ENCODE assay signal across 8 mouse cellular contexts in the genomic region with DNA sequence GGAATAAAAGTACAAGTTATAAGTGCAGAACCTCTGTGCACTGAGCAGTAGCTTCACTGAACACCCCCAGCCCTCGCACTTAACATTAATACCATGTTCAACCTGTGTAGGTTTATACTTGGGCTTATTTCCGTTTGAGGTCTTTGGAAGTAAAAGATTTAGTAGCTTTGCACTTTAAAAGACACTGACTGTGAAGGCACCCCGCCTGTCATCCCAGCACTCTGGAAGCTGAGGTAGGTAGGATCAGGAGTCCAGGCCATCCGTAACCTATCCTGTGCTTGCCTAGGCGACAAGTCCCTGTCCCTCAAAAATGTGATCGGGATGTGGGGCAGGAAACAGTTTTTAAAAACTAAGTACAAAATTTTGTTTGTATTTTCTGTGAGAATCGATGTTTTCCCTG. TPM values are rescaled to one million over a fixed set of nuclear protein-coding genes. Genes with fewer than 3 reads are reported as not detected.
DNase-seq lines count a peak whose midpoint lies in the region; ATAC-seq and TF ChIP-seq lines count a peak whose summit lies in the region.

No protein-coding gene starts in this region.

- TF ChIP-seq POLR2A in ES-Bruce4 (IDR thresholded peaks at IDR 0.05; ENCODE audit: insufficient read depth, low read length): no peak

- H3K27ac ChIP-seq in heart, embryonic 10.5 days: no peak overlapping the region
- H3K27ac ChIP-seq in ES-Bruce4 (ENCODE audit: insufficient read depth, low read length) (no peak overlapping the region), macrophage (0 out of 2 replicates have a peak overlapping the region, but pooled peaks have one; percentile 33)
- H3K27ac ChIP-seq in heart, postnatal 0 days (ENCODE audit: low read depth): no peak overlapping the region

- DNase-seq in heart, embryonic 10.5 days (ENCODE audit: low spot score): no peak
- DNase-seq in heart, postnatal 36 days: no peak
- DNase-seq in heart, postnatal 0 days (ENCODE audit: low spot score): no peak
- no peak for DNase-seq in B cell, adult 2 months
- no peak for DNase-seq in adrenal gland, postnatal 25 days

- intact Hi-C loops in heart, postnatal 36 days (cut with DNase I): loop anchor here (5.0 kb wide), 1 partner anchor 207 kb away; the partner anchor contains the start of gene Sgo1

- TF ChIP-seq CTCF in ES-Bruce4 (IDR thresholded peaks at IDR 0.05; ENCODE audit: low read depth, low read length): no peak
- TF ChIP-seq CTCF in heart, postnatal 0 days (IDR thresholded peaks at IDR 0.05; ENCODE audit: low read depth): no peak

- peaks cover 10% of the 10 kb centered on the region; the same call in 1 of the 2 replicates for H3K36me3 ChIP-seq in heart, embryonic 10.5 days
- H3K36me3 ChIP-seq in ES-Bruce4 (ENCODE audit: control insufficient read depth, insufficient read depth, low read length, poor library complexity, severe bottlenecking) (peaks cover 26% of the 10 kb centered on the region), macrophage (ENCODE audit: inconsistent target) (peaks cover 12% of the 10 kb centered on the region; the same call in 1 of the 2 replicates)
- peaks cover 9% of the 10 kb centered on the region; the same call in 1 of the 2 replicates for H3K36me3 ChIP-seq in heart, postnatal 0 days (replicated peaks; ENCODE audit: control insufficient read depth, insufficient read depth, low read length)

- ATAC-seq in heart, postnatal 0 days (ENCODE audit: insufficient read depth, low read depth): no peak
- no peak for ATAC-seq in activated CD4-positive, CD25-positive, alpha-beta regulatory T cell, adult 4 months

- 51% methylated on average over 7 of the region's 7 CpGs for WGBS in heart, embryonic 10.5 days
- 40% methylated on average over 7 of the region's 7 CpGs for WGBS in heart, postnatal 0 days
- 62% methylated on average over 7 of the region's 7 CpGs for WGBS in macrophage (ENCODE audit: missing documents)

- H3K79me2 ChIP-seq in macrophage (ENCODE audit: inconsistent target): peaks cover 58% of the 10 kb centered on the region

- no peak for TF ChIP-seq EP300 in ES-Bruce4 (IDR thresholded peaks at IDR 0.05; ENCODE audit: insufficient read depth, low read depth, low read length)
- no peak for TF ChIP-seq EP300 in heart, postnatal 0 days (IDR thresholded peaks at IDR 0.05; ENCODE audit: low read depth)

- H3K4me3 ChIP-seq in heart, embryonic 10.5 days: peak overlapping the region; percentile 97
- peak overlapping the region; percentile 87 for H3K4me3 ChIP-seq in ES-Bruce4 (ENCODE audit: low read depth, low read length)
- peak overlapping the region; percentile 97 for H3K4me3 ChIP-seq in heart, postnatal 0 days (ENCODE audit: low read depth, low read length)
- H3K4me3 ChIP-seq in macrophage (ENCODE audit: inconsistent target): peak overlapping the region; percentile 78

- H3K4me2 ChIP-seq in heart, postnatal 0 days (ENCODE audit: low read depth, low read length): peak overlapping the region; percentile 91

- H3K9me3 ChIP-seq in heart, embryonic 10.5 days: no peaks in the 10 kb centered on the region
- no peaks in the 10 kb centered on the region for H3K9me3 ChIP-seq in ES-Bruce4 (replicated peaks; ENCODE audit: control insufficient read depth, insufficient read depth, low read length, poor library complexity, severe bottlenecking)
- no peaks in the 10 kb centered on the region for H3K9me3 ChIP-seq in heart, postnatal 0 days (replicated peaks; ENCODE audit: control insufficient read depth, low read length)

- peaks cover 19% of the 10 kb centered on the region for H3K4me1 ChIP-seq in heart, embryonic 10.5 days
- peaks cover 2% of the 10 kb centered on the region for H3K4me1 ChIP-seq in ES-Bruce4 (ENCODE audit: control insufficient read depth, insufficient read depth, low read length)
- H3K4me1 ChIP-seq in heart, postnatal 0 days (ENCODE audit: control insufficient read depth, insufficient read depth): peaks cover 15% of the 10 kb centered on the region

- peak overlapping the region; percentile 95 for H3K9ac ChIP-seq in ES-Bruce4 (ENCODE audit: low read depth, poor library complexity, severe bottlenecking)
- H3K9ac ChIP-seq in heart, postnatal 0 days (replicated peaks; ENCODE audit: low read depth, low read length): peak overlapping the region; percentile 97

- H3K27me3 ChIP-seq in heart, embryonic 10.5 days (ENCODE audit: insufficient read depth, poor library complexity, severe bottlenecking): no peaks in the 10 kb centered on the region
- H3K27me3 ChIP-seq in ES-Bruce4 (ENCODE audit: control insufficient read depth, insufficient read depth, low read length, poor library complexity, severe bottlenecking): no peaks in the 10 kb centered on the region
- H3K27me3 ChIP-seq in heart, postnatal 0 days (ENCODE audit: control insufficient read depth, insufficient read depth, low read length): no peaks in the 10 kb centered on the region

RNA-seq across cellular contexts. Expression of gene Rab5a, which starts 1.4 kb away (rescaled TPM):
- polyA plus RNA-seq in heart, embryonic 10.5 days (2016; fragmentation: Nextera tagmentation; extraction: Ambion mirVana): 71.7 and 90.6 TPM in 2 replicates
- 10 to 100 TPM; 56.2 to 56.9 TPM for total RNA-seq in heart, postnatal 36 days (2021)
- polyA plus RNA-seq in ES-Bruce4 (2011; ENCODE audit: insufficient read depth, insufficient read length, low read depth, missing spikeins): 90.7 and 92.3 TPM in 2 replicates
- 40.5 and 62.6 TPM in 2 replicates for total RNA-seq in heart, postnatal 0 days (2014; rRNA removed; ENCODE audit: low replicate concordance)
- polyA plus RNA-seq in heart, postnatal 0 days (2015; fragmentation: Nextera tagmentation; extraction: Ambion mirVana): 56.6 and 58.1 TPM in 2 replicates
- total RNA-seq in macrophage (2018; cell fraction: chromatin; rRNA removed): 10 to 100 TPM; 26.9 to 74.0 (median 46.1) TPM
- total RNA-seq in macrophage (2018; cell fraction: cytosol; rRNA removed): 10 to 100 TPM; 61.2 to 90.0 (median 78.2) TPM
- total RNA-seq in macrophage (2018; cell fraction: nucleus; rRNA removed): 10 to 100 TPM; 32.9 to 93.9 (median 55.4) TPM
- 66.5 to 84.2 TPM (median 67.4 TPM) in 3 replicates for polyA plus RNA-seq in macrophage (2018)
- polyA plus RNA-seq in activated CD4-positive, CD25-positive, alpha-beta regulatory T cell, adult 4 months (2017; shearing (Covaris generic)): 10 to 100 TPM; 15.6 to 15.9 TPM
- 101 and 109 TPM in 2 replicates for total RNA-seq in adrenal gland, postnatal 25 days (2021)

RNA-seq across cellular contexts. Expression of gene Efhb, which starts 17.3 kb away (rescaled TPM):
- 0.28 and 0.38 TPM in 2 replicates for polyA plus RNA-seq in heart, embryonic 10.5 days (2016; fragmentation: Nextera tagmentation; extraction: Ambion mirVana)
- total RNA-seq in heart, postnatal 36 days (2021): under 1 TPM; 0.11 TPM
- polyA plus RNA-seq in ES-Bruce4 (2011; ENCODE audit: insufficient read depth, insufficient read length, low read depth, missing spikeins) (1.7 and 2.1 TPM in 2 replicates), macrophage (2018) (not detected in 3 replicates)
- total RNA-seq in heart, postnatal 0 days (2014; rRNA removed; ENCODE audit: low replicate concordance): 0.12 TPM in 1 of 2 replicates, not detected in the other
- polyA plus RNA-seq in heart, postnatal 0 days (2015; fragmentation: Nextera tagmentation; extraction: Ambion mirVana): 0.18 and 0.27 TPM in 2 replicates
- total RNA-seq in macrophage (2018; cell fraction: chromatin; rRNA removed): under 1 TPM in 2 of 26 experiments, not detected in 24; 0.33 to 0.34 TPM
- total RNA-seq in macrophage (2018; cell fraction: cytosol; rRNA removed): under 1 TPM in 3 of 26 experiments, not detected in 23; 0.04 to 0.06 (median 0.04) TPM
- under 1 TPM in 1 of 26 experiments, not detected in 25; 0.17 TPM for total RNA-seq in macrophage (2018; cell fraction: nucleus; rRNA removed)
- polyA plus RNA-seq in activated CD4-positive, CD25-positive, alpha-beta regulatory T cell, adult 4 months (2017; shearing (Covaris generic)): under 1 TPM in 1 of 2 experiments, not detected in 1; 0.46 TPM
- total RNA-seq in adrenal gland, postnatal 25 days (2021): 0.43 and 0.52 TPM in 2 replicates

RNA-seq across cellular contexts. Expression of gene Pp2d1, which starts 58.8 kb away (rescaled TPM):
- polyA plus RNA-seq in heart, embryonic 10.5 days (2016; fragmentation: Nextera tagmentation; extraction: Ambion mirVana): 0.27 and 0.34 TPM in 2 replicates
- not detected for total RNA-seq in heart, postnatal 36 days (2021)
- polyA plus RNA-seq in ES-Bruce4 (2011; ENCODE audit: insufficient read depth, insufficient read length, low read depth, missing spikeins) (0.44 TPM in 1 of 2 replicates, not detected in the other), macrophage (2018) (not detected in 3 replicates)
- not detected in 2 replicates for total RNA-seq in heart, postnatal 0 days (2014; rRNA removed; ENCODE audit: low replicate concordance)
- 0.14 TPM in 1 of 2 replicates, not detected in the other for polyA plus RNA-seq in heart, postnatal 0 days (2015; fragmentation: Nextera tagmentation; extraction: Ambion mirVana)
- not detected for total RNA-seq in macrophage (2018; cell fraction: chromatin; rRNA removed)
- not detected for total RNA-seq in macrophage (2018; cell fraction: cytosol; rRNA removed)
- total RNA-seq in macrophage (2018; cell fraction: nucleus; rRNA removed): not detected
- polyA plus RNA-seq in activated CD4-positive, CD25-positive, alpha-beta regulatory T cell, adult 4 months (2017; shearing (Covaris generic)): 1 to 10 TPM in 1 of 2 experiments, under 1 TPM in 1; 0.47 to 1.2 TPM
- total RNA-seq in adrenal gland, postnatal 25 days (2021): not detected in 2 replicates
